Mouse (Mus musculus) small intestine, adult 2 months (tissue): ENCODE measurements around the gene Myadm. TPM values are rescaled to one million over a fixed set of nuclear protein-coding genes. Genes with fewer than 3 reads are reported as not detected.
"Not testable (repeated sequence)": the region's sequence is repeated elsewhere in the genome, so short reads cannot be mapped to it uniquely, and the experiment has no call there.

Experiments used
- H3K27ac ChIP-seq: fragments of 200-500 bp; 2 replicates; pipeline ENCODE4 v1.5.1; 2012; ENCODE audit warnings: low read depth, low read length, control low read depth, inconsistent platforms; ENCODE audit not compliant: insufficient read depth
- H3K27me3 ChIP-seq: fragments of 200-500 bp; 2 replicates; pipeline ENCODE4 v1.6.1; 2012; ENCODE audit warnings: mild to moderate bottlenecking, moderate library complexity, low read length, inconsistent platforms; ENCODE audit not compliant: control insufficient read depth, insufficient read depth
- H3K36me3 ChIP-seq: fragments of 200-500 bp; 2 replicates; pipeline ENCODE4 v1.6.1; 2012; ENCODE audit warnings: mild to moderate bottlenecking, low read length, control low read depth, inconsistent platforms; ENCODE audit not compliant: control insufficient read depth, insufficient read depth
- H3K4me1 ChIP-seq: fragments of 200-500 bp; 2 replicates; pipeline ENCODE4 v1.6.1; 2012; ENCODE audit warnings: low read length, inconsistent platforms, mixed read lengths; ENCODE audit not compliant: control insufficient read depth, insufficient read depth, insufficient read length
- H3K4me3 ChIP-seq: fragments of 200-500 bp; 2 replicates; pipeline ENCODE4 v1.5.1; 2012; ENCODE audit warnings: low read depth, mild to moderate bottlenecking, control low read depth, inconsistent platforms, low read length, moderate library complexity
- CTCF ChIP-seq: fragments of 200-500 bp; IDR thresholded peaks from 2 replicates; pipeline ENCODE4 v1.5.1; 2012; ENCODE audit warnings: low read depth, mild to moderate bottlenecking, control low read depth, inconsistent platforms, low read length, moderate library complexity, mixed read lengths; ENCODE audit not compliant: insufficient replicate concordance, insufficient read length; ENCODE audit errors: extremely low read depth
- POLR2A ChIP-seq: fragments of 200-500 bp; IDR thresholded peaks from 2 replicates; pipeline ENCODE4 v1.6.1; 2012; ENCODE audit warnings: low read depth, mild to moderate bottlenecking, control low read depth, inconsistent platforms, low read length, moderate library complexity
- WGBS: fragments of 180-500 bp; shearing (Covaris S2); methylation state at CpG from one replicate; pipeline ENCODE4 v1.1.7; 2018; 5-methylcytosine and 5-hydroxymethylcytosine counted together
- polyA plus RNA-seq: library from polyadenylated mRNA; depleted of rRNA; stranded (reverse); fragments of >200 nt; gene quantifications from 2 replicates; pipeline ENCODE4 v1.2.3, GENCODE M21; 2012

The Myadm gene
- polyA plus RNA-seq, 1 experiment = 132 TPM

- Histone ChIP-seq H3K36me3 (no peaks in the 10 kb centered on the region), H3K4me3 (peak overlapping the region; percentile 53), H3K27me3 (no peaks in the 10 kb centered on the region), H3K4me1 (peaks cover 27% of the 10 kb centered on the region), H3K27ac (peak overlapping the region; percentile 67)
- 5% methylated on average over 18 of the region's 18 CpGs for WGBS
- TF ChIP-seq CTCF (no peak), POLR2A (peak; percentile 33; the same call in 1 of the 2 replicates)
Measured at GRCm38 (mm10) chr7:3290257-3291033, 1.6 kb downstream of the Myadm start.

GRCm38 (mm10) chr7:3291197-3291596, 2.3 kb downstream of the Myadm start:
- H3K27ac ChIP-seq = peak overlapping the region; percentile 67
- no peaks in the 10 kb centered on the region for H3K27me3 ChIP-seq
- 41% methylated on average over 6 of the region's 6 CpGs for WGBS
- H3K4me1 ChIP-seq = peaks cover 31% of the 10 kb centered on the region
- H3K4me3 ChIP-seq = peak overlapping the region; percentile 53
- TF ChIP-seq CTCF = no peak
- no peak for TF ChIP-seq POLR2A
- H3K36me3 ChIP-seq = no peaks in the 10 kb centered on the region

GRCm38 (mm10) chr7:3291764-3292163, 2.9 kb downstream of the Myadm start:
- peak overlapping the region; percentile 67 for H3K27ac ChIP-seq
- H3K27me3 ChIP-seq = no peaks in the 10 kb centered on the region
- peaks cover 34% of the 10 kb centered on the region for H3K4me1 ChIP-seq
- peak overlapping the region; percentile 45 for H3K4me3 ChIP-seq
- TF ChIP-seq POLR2A (no peak), CTCF (no peak)
- WGBS = 77% methylated on average over 3 of the region's 3 CpGs
- peaks cover 2% of the 10 kb centered on the region; the same call in 1 of the 2 replicates for H3K36me3 ChIP-seq

- not testable (repeated sequence) for H3K27me3 ChIP-seq, H3K36me3 ChIP-seq
- Histone ChIP-seq H3K4me3 (peak overlapping the region; percentile 72), H3K27ac (0 out of 2 replicates have a peak overlapping the region, but pooled peaks have one; percentile 22), H3K4me1 (peaks cover 33% of the 10 kb centered on the region)
- 37% methylated on average over 12 of the region's 12 CpGs for WGBS
Measured at GRCm38 (mm10) chr7:3292271-3292670, 3.4 kb downstream of the Myadm start.

GRCm38 (mm10) chr7:3292791-3293190, 3.9 kb downstream of the Myadm start:
- H3K4me3 ChIP-seq = peak overlapping the region; percentile 72
- TF ChIP-seq POLR2A (peak; percentile 47; the same call in 1 of the 2 replicates), CTCF (no peak)
- WGBS = under 1% methylated on average over 14 of the region's 14 CpGs
- H3K36me3 ChIP-seq = peaks cover 12% of the 10 kb centered on the region
- H3K27me3 ChIP-seq = no peaks in the 10 kb centered on the region
- peak overlapping the region; percentile 70 for H3K27ac ChIP-seq
- H3K4me1 ChIP-seq = peaks cover 31% of the 10 kb centered on the region

- H3K36me3 ChIP-seq = peaks cover 21% of the 10 kb centered on the region
- H3K27ac ChIP-seq = peak overlapping the region; percentile 68
- 69% methylated on average over 1 of the region's 1 CpGs for WGBS
- no peak for TF ChIP-seq CTCF
- TF ChIP-seq POLR2A = no peak
- no peak overlapping the region for H3K4me3 ChIP-seq
- H3K27me3 ChIP-seq = no peaks in the 10 kb centered on the region
- peaks cover 29% of the 10 kb centered on the region for H3K4me1 ChIP-seq
Measured at GRCm38 (mm10) chr7:3294794-3295193, 5.9 kb downstream of the Myadm start.

- no peak for TF ChIP-seq POLR2A
- no peak for TF ChIP-seq CTCF
- Histone ChIP-seq H3K27ac (peak overlapping the region; percentile 68), H3K4me3 (no peak overlapping the region), H3K27me3 (no peaks in the 10 kb centered on the region), H3K36me3 (peaks cover 21% of the 10 kb centered on the region), H3K4me1 (peaks cover 24% of the 10 kb centered on the region)
- 27% methylated on average over 5 of the region's 5 CpGs for WGBS
Measured at GRCm38 (mm10) chr7:3295321-3296110, 6.6 kb downstream of the Myadm start.
